Comparison of ENCODE assay signal across 8 mouse cellular contexts in the genomic region with DNA sequence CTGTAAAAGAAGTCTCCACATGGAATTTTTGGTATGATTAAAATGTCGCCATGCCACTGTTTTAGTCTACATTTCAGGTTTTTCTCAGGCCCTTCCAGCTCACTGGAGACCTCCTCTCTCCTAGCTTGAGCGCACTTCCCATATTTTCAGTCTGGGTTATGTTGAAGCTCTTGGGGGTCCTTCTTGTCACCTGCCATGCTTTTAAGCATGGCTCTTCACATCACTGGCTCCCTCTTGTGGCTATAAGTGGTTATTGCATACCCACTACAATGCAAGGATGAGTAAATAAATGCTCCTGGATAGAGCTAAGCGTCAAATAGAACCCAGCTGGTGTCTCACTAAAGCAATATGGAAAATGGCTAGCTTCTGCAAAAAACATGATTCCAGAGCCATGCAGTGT.
A peak's percentile ranks its signal among the peaks of the same experiment; 100 is the strongest.
DNase-seq lines count a peak whose midpoint lies in the region; ATAC-seq lines count a peak whose summit lies in the region.

No protein-coding gene starts in this region.

- ATAC-seq in hematopoietic stem cell, adult 5-6 weeks (replicated peaks in 1 of 2; ENCODE audit: insufficient read depth in 1 of 2, low FRiP score in 2 of 2, low TSS enrichment in 1 of 2, low read depth in 1 of 2, poor library complexity in 2 of 2, severe bottlenecking in 2 of 2) = peak; percentile 43 to 66; a peak in 3 of 4 replicates

- peak; percentile 38 for DNase-seq in heart, postnatal 4 days
- no peak for DNase-seq in heart, postnatal 36 days
- DNase-seq in B cell, adult 2 months = peak; percentile 27 to 38
- DNase-seq in adipocyte (ENCODE audit: low spot score) = peak; percentile 51
- DNase-seq in lung, postnatal 25 days (ENCODE audit: low spot score) = peak; percentile 8
- DNase-seq in urinary bladder, adult 2 months (ENCODE audit: low spot score) = no peak
- no peak for DNase-seq in spleen, postnatal 4 days (ENCODE audit: low spot score in 2 of 2)

- intact Hi-C loops in heart, postnatal 36 days (cut with DNase I) = no loop called here

Comparison
In these comparisons a context has a peak if more than half of its experiments do, and no peak if none do; other contexts are left out.
1. DNase-seq: peak in heart, postnatal 4 days (single experiment), B cell, adult 2 months (2 of 2), adipocyte (single experiment) and lung, postnatal 25 days (single experiment); none in heart, postnatal 36 days (0 of 2), urinary bladder, adult 2 months (single experiment) and spleen, postnatal 4 days (0 of 2).